ENCODE assay signal across 18 mouse cellular contexts in the genomic region with DNA sequence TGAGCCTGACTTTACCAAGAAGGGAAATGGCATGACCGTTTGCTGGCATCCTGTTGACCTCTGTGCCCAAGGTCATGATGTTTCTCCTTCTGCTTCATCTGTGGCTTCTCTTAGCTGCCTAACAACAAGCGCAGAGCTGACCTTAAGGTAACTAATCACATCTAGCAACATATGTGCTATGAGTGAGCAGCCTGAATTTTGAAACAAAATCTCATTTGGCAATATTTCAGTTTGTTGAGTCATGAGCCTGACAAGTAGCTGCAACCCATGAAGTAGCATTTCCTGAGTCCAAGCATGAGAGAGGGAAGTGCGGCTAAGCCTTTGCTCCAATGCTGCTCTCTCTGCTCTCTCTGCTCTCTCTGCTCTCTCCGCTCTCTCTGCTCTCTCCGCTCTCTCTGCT. TPM values are rescaled to one million over a fixed set of nuclear protein-coding genes. Genes with fewer than 3 reads are reported as not detected.
DNase-seq lines count a peak whose midpoint lies in the region; ATAC-seq and TF ChIP-seq lines count a peak whose summit lies in the region.
"Had no signal": no experiment of that assay in that cellular context is flagged by ENCODE, and none has a peak within 500 bp of the region (broad histone marks: within the 10 kb centered on the region; RNA-seq: fewer than 3 reads in every experiment).

No protein-coding gene starts in this region.

- in situ Hi-C loops in Patski (cut with MboI; ENCODE audit: low pct_unique_long_range_greater_than_20kb) = loop anchor here (25.0 kb wide), 1 partner anchor 1419 kb away; a partner anchor contains a TSS

- no peaks in the 10 kb centered on the region for H3K27me3 ChIP-seq in Patski
- no peaks in the 10 kb centered on the region for H3K27me3 ChIP-seq in forebrain, postnatal 0 days (ENCODE audit: insufficient read depth, low read length)
- H3K27me3 ChIP-seq: hindbrain, embryonic 13.5 days; neural tube, embryonic 12.5 days had no signal

- H3K4me2 ChIP-seq in forebrain, postnatal 0 days (ENCODE audit: low read depth) = no peak overlapping the region
- H3K4me2 ChIP-seq: hindbrain, embryonic 13.5 days; neural tube, embryonic 12.5 days had no signal

- H3K4me3 ChIP-seq in forebrain, postnatal 0 days (ENCODE audit: low read depth, low read length) = no peak overlapping the region
- H3K4me3 ChIP-seq: erythroblast, embryonic 14.5 days; heart, embryonic 10.5 days; hindbrain, embryonic 13.5 days; neural tube, embryonic 12.5 days had no signal

- no peaks in the 10 kb centered on the region for H3K9me3 ChIP-seq in forebrain, postnatal 0 days (ENCODE audit: low read length)
- H3K9me3 ChIP-seq: heart, embryonic 10.5 days; neural tube, embryonic 12.5 days had no signal

- H3K4me1 ChIP-seq in forebrain, postnatal 0 days (ENCODE audit: insufficient read depth) = no peaks in the 10 kb centered on the region
- H3K4me1 ChIP-seq: heart, embryonic 10.5 days; hindbrain, embryonic 13.5 days; neural tube, embryonic 12.5 days had no signal

- H3K9ac ChIP-seq in forebrain, postnatal 0 days = no peak overlapping the region
- H3K9ac ChIP-seq: hindbrain, embryonic 13.5 days; neural tube, embryonic 12.5 days had no signal

- POLR2A ChIA-PET in Patski (lab: Charles Lee) = interaction anchor here (1.6 to 2.0 kb wide), 2 partner anchors 9 to 122 kb away, joined by 10 to 12 read pairs; a partner anchor contains a TSS

- peak; percentile 29 for ATAC-seq in Patski
- ATAC-seq in forebrain, postnatal 0 days = no peak

- peak; percentile 54 for DNase-seq in adrenal gland, adult 2 months
- DNase-seq in adrenal gland, adult 8-10 months = no peak
- peak; percentile 71 for DNase-seq in 3134 (ENCODE audit: extremely low read depth, insufficient read length, low spot score)
- no peak for DNase-seq in Patski (ENCODE audit: low read depth, low spot score)
- peak; percentile 12 for DNase-seq in induced T-regulatory cell, adult 2 months (ENCODE audit: low read depth)
- DNase-seq in forebrain, postnatal 0 days = no peak
- no peak for DNase-seq in cerebellum, adult 8-10 months
- DNase-seq in heart, postnatal 25 days (ENCODE audit: low spot score) = no peak
- DNase-seq: kidney, adult 8-10 months; retina, postnatal 1 day; thymus, adult 18-20 months had no signal

- no peaks in the 10 kb centered on the region for H3K36me3 ChIP-seq in forebrain, postnatal 0 days (ENCODE audit: insufficient read depth)
- H3K36me3 ChIP-seq: heart, embryonic 10.5 days; hindbrain, embryonic 13.5 days; neural tube, embryonic 12.5 days had no signal

- CTCF ChIA-PET in Patski (lab: Charles Lee) = interaction anchor here (1.2 to 1.7 kb wide), 7 partner anchors 9 to 220 kb away, joined by 3 to 7 read pairs (median 5); a partner anchor contains a TSS

- 98% methylated on average over 5 of the region's 5 CpGs for WGBS in forebrain, postnatal 0 days

- intact Hi-C loops in heart, postnatal 25 days (cut with DNase I) = no loop called here

- no peak overlapping the region for H3K27ac ChIP-seq in forebrain, postnatal 0 days (ENCODE audit: low read depth, low read length)
- H3K27ac ChIP-seq: heart, embryonic 10.5 days; hindbrain, embryonic 13.5 days; neural tube, embryonic 12.5 days had no signal

- no peak for TF ChIP-seq CTCF in Patski (IDR thresholded peaks at IDR 0.05)
- no peak for TF ChIP-seq CTCF in forebrain, postnatal 0 days (IDR thresholded peaks at IDR 0.05; ENCODE audit: low read depth)

RNA-seq across cellular contexts. Expression of a gene that starts 9.4 kb away (rescaled TPM):
- under 1 TPM; 0.40 to 0.73 TPM for total RNA-seq in adrenal gland, adult 2 months (2021)
- 1.8 and 3.8 TPM in 2 replicates for polyA plus RNA-seq in adrenal gland, adult 2 months (2012; rRNA removed)
- 1 to 10 TPM in 1 of 4 experiments, under 1 TPM in 3; 0.49 to 2.1 (median 0.67) TPM for total RNA-seq in adrenal gland, adult 8-10 months (2022)
- polyA plus RNA-seq in Patski (2021) = 86.7 TPM
- not detected in 2 replicates for total RNA-seq in forebrain, postnatal 0 days (2014; rRNA removed)
- polyA plus RNA-seq in forebrain, postnatal 0 days (2015; fragmentation: Nextera tagmentation; extraction: Ambion mirVana) = 0.25 and 0.48 TPM in 2 replicates
- total RNA-seq in heart, postnatal 25 days (2021) = under 1 TPM; 0.55 to 0.64 TPM
- polyA plus RNA-seq: erythroblast, embryonic 14.5 days; hindbrain, embryonic 13.5 days; neural tube, embryonic 12.5 days had no signal

RNA-seq across cellular contexts. Expression of a gene that starts 22.0 kb away (rescaled TPM):
- total RNA-seq in adrenal gland, adult 2 months (2021) = under 1 TPM in 1 of 2 experiments, not detected in 1; 0.35 TPM
- polyA plus RNA-seq in adrenal gland, adult 2 months (2012; rRNA removed) = 1.9 TPM in 2 replicates
- 1 to 10 TPM in 1 of 4 experiments, under 1 TPM in 3; 0.22 to 1.1 (median 0.62) TPM for total RNA-seq in adrenal gland, adult 8-10 months (2022)
- 0.24 TPM for polyA plus RNA-seq in Patski (2021)
- total RNA-seq in forebrain, postnatal 0 days (2014; rRNA removed) = not detected in 2 replicates
- polyA plus RNA-seq in forebrain, postnatal 0 days (2015; fragmentation: Nextera tagmentation; extraction: Ambion mirVana) = not detected in 2 replicates
- total RNA-seq in heart, postnatal 25 days (2021) = not detected
- total RNA-seq: layer of hippocampus, postnatal 14 days had no signal
- polyA plus RNA-seq: cortical plate, adult 2 months; heart, embryonic 10.5 days; hindbrain, embryonic 13.5 days; limb, embryonic 11.5 days; neural tube, embryonic 12.5 days had no signal

RNA-seq across cellular contexts. Expression of a gene that starts 49.2 kb away (rescaled TPM):
- 10 to 100 TPM; 14.2 to 20.4 TPM for total RNA-seq in adrenal gland, adult 2 months (2021)
- polyA plus RNA-seq in adrenal gland, adult 2 months (2012; rRNA removed) = 29.0 and 64.4 TPM in 2 replicates
- 10 to 100 TPM; 15.7 to 20.5 (median 18.5) TPM for total RNA-seq in adrenal gland, adult 8-10 months (2022)
- 30.6 TPM for polyA plus RNA-seq in Patski (2021)
- 74.5 and 76.1 TPM in 2 replicates for total RNA-seq in forebrain, postnatal 0 days (2014; rRNA removed)
- 43.3 and 46.6 TPM in 2 replicates for polyA plus RNA-seq in forebrain, postnatal 0 days (2015; fragmentation: Nextera tagmentation; extraction: Ambion mirVana)
- total RNA-seq in heart, postnatal 25 days (2021) = 10 to 100 TPM; 10.3 to 12.6 TPM

Comparison
In these comparisons a context has a peak if more than half of its experiments do, and no peak if none do; other contexts are left out.
1. DNase-seq: peak in adrenal gland, adult 2 months (single experiment), 3134 (single experiment) and induced T-regulatory cell, adult 2 months (single experiment); none in adrenal gland, adult 8-10 months (single experiment), Patski (single experiment), forebrain, postnatal 0 days (single experiment), cerebellum, adult 8-10 months (single experiment) and heart, postnatal 25 days (single experiment).